Mouse (Mus musculus) heart, adult 18-20 months (tissue): Measurements from ENCODE around the gene Tctex1d2. TPM values are rescaled to one million over a fixed set of nuclear protein-coding genes. Genes with fewer than 3 reads are reported as not detected.
A peak's percentile ranks its signal among the peaks of the same experiment; 100 is the strongest.
"Not testable (repeated sequence)": the region's sequence is repeated elsewhere in the genome, so short reads cannot be mapped to it uniquely, and the experiment has no call there.

Experiments used
- DNase-seq, 2 experiments: peaks; one replicate each; pipeline ENCODE4 v3.0.0; 2021 to 2022; ENCODE audit warnings: mixed read lengths in 1 of 2
- total RNA-seq, 2 experiments: library from RNA; stranded (reverse); gene quantifications; 2 replicates each; pipeline ENCODE4 v1.2.3; 2021

Gene Tctex1d2
- total RNA-seq, 2 experiments from 2014 or later: 5.1 to 6.8 TPM

DNA sequence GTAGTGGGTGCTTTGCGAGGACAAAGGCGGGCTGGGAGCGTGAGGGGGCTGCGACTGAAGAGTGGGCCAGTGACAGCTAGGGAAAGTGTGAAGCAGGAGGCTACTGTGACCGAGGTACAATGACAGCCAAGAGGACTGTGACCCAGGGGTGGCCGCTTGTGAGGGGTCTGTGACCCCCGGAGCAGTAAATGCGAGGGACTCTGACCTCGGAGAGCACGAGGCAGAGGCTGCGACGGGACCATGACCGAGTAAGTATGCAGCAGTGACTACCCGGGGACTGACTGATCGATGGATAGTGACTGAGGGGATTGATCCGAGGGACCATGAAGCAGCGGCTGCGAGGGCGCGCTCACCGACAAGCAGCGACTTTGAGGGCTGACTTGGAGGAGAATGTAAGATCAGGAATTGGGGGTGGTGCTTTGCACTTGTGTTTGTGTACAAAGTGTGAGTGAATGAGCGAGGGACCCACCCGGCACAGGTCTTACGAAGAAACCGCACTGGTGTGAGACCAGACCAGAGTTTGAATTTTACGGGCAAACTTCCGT is 11.6 kb downstream of the Tctex1d2 start:
- no peak for DNase-seq

DNA sequence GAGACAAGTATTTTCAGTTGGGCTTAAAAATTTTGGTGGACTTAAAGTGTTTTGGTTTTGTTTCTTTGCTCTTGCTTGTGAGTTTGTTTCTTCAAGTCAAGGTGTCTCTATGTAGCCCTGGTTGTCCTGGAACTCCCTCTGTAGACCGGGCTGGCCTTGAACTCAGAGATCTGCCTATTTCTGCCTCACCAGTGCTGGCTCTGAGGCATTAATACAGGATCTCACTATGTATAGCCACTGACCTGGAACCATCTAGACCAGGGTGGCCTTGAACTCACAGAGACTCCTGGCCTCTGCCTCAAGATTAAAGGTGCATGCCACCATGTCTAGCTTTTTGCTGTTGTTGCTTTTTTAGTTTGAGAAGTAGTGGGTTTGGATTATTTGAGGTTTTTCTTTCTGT is 12.4 kb downstream of the Tctex1d2 start:
- no peak for DNase-seq

DNA sequence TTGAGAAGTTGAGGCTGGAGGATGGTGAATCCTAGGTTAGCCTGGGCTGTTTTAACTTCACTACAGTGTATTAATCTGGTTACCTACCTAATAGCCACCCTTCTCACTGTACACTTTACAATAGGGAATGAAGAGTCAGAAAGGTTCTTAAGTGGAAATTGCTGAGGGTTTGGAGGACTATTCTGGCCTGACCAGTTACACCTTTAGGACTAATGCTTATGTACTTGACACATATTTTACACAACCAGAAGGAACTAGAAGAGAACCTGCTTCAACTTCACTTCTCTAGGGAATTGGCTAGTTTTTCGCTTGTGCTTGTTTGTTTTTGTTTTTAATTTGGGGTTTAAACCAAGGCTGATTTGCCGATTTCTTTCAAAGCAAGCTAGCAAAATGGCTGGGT is 13.6 kb downstream of the Tctex1d2 start:
- DNase-seq: no peak

DNA sequence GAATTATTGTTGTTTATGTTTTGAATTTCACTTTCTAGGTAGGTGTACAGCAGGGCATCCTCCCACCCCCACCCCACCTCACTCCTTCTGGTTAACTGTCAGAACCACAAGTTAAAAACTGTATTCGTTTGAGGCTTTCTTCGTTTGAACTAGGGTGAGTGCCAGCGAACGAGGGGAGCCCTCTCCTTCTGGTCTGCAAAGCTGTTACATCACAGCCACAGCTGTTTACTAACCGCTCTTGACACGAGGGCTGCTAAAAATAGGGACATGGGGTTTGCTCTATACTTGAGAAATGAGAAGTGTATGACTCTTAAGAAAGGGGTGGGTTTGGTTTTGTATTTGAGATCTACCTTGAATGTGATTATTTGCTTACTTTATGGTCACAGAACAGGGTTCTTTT is 14.6 kb downstream of the Tctex1d2 start:
- peak; percentile 65 to 81 for DNase-seq

DNA sequence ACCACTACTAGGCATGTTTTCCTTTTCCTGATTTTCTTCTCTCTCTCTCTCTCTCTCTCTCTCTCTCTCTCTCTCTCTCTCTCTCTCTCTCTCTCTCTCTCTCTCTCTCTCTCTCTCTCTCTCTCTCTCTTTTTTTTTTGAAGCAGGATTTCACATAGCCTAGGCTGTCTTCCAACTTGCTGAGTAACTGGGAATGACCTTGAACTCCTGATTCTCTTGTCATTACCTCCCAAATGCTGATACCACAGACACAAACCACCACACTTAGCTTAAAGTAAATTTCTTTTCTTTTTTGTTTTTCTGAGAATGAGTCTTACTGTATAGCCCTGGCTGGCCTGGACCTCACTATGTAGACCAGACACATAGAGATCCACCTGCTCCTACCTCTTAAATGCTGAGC is 15.2 kb downstream of the Tctex1d2 start:
- no peak for DNase-seq

DNA sequence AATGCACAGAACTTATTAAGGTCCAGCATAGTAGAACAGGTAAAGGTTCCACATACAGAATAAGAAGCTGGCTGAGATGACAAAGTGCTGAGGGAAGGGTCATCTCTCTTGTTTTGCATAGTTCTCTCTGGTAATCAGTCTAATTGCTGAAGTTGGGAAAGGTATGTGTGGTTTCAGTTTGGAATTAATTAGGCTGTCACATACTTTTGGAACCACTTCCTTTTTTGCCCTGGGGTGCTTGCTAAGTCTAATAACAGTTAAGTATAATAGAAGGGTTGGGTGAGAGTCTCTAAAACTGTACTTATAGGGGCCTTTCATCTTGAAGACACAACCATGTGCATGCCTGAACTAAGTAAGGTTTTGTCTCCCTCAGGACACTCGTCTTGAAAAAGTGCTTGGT is 17.2 kb downstream of the Tctex1d2 start:
- DNase-seq: no peak

DNA sequence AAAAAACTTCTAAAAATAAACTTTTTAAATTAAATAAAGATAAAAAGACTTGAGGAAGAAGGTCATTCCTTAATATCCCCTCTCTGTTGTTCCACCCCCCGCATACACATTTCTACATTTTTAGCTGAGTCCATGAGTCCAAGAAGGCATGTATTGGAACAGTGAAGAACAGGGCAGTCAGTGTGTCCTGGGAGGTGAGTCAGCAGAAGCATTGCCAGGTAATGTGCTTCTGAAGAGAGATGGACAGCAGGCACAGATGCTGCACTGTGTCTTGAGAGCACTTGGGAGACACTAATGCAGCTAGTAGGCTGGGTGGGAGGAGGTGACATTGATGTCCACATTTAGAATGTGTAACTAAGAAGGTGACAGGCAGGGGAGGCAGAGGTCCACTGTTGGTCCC is 17.8 kb downstream of the Tctex1d2 start:
- no peak for DNase-seq

DNA sequence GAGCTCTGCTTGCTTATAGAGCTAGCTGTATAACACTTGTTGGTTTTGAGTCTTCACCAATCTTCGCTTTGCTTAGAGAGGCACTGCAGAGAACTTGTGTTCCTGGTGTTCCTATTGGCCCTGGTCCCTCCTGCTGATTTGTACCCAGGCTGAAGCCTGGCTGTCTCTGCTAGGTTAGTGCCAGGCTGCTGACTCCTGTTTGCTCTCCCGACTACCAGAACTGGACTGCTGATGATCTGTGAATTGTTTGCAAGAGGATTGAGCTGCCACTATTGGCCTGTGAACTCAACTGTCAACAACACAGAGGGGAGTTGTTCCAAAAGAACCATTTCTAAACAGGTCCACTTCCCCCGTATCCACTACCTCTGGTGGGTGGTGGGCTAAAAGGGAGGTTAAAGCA is 21.9 kb downstream of the Tctex1d2 start:
- DNase-seq: no peak

DNA sequence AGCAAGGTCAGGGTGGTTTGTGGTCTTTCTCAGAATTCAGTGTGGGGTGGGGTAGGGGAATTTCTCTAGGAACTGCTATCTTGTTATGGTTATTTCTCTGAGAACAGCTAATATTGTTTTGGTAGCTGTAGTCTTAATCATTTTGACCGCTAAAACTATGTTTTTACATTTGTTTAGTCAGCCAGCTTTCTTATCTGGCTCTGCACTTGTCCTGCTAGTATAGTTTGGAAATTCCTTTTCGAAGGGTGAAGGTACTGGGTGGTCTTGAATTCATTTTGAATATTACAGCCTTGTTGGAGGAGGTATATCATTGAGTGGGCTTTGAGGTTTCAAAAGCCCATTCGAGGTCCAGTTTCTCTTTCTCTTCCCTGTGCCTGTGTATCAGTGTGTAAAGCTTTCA is 25.1 kb downstream of the Tctex1d2 start:
- DNase-seq: not testable (repeated sequence)

DNA sequence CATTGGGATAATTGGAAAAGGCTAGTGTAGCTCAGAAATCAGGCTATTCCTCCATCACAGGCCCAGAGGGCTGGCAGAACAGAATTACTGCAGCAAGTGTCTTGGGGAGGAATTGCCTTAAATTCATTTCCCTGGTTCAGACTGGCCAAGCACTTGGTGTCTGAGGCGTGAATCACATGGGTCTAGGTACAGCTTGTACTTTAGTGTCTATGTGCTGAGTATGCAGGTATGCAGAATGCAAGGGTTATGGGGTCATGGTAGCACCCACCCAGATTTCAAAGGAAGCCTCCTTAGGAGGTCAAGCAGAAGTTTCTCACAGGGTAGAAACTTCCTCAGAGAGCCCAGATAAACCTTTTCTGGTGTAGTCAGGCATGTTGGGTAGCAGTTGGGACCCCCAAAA is 26.1 kb downstream of the Tctex1d2 start:
- DNase-seq: no peak

DNA sequence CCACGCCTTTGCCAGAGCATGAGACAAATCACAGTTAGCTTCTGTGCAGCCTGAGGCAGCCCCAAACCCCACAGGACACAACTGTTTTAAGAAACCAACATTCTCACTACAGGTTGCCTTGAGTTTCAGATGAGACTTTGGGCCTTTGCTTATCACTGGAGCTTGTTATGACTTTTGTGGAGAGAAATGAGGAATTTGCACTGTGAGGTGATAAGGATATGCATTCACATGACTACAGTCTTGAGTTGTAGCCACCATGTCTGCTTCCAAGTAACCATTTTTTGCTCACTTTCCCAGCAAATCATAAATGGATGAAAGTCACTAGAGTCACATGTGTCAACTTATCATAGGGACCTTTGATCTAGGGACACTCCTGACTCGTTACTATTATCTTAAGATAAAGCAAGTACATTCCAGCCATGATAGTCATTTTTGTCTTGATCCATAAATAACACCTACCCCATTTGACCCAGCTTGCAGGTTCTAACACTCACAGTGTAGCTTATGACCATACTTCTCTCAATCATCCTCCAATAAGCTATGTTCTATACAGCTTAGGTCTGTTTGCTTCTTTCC is 27.1 kb downstream of the Tctex1d2 start:
- DNase-seq: no peak

DNA sequence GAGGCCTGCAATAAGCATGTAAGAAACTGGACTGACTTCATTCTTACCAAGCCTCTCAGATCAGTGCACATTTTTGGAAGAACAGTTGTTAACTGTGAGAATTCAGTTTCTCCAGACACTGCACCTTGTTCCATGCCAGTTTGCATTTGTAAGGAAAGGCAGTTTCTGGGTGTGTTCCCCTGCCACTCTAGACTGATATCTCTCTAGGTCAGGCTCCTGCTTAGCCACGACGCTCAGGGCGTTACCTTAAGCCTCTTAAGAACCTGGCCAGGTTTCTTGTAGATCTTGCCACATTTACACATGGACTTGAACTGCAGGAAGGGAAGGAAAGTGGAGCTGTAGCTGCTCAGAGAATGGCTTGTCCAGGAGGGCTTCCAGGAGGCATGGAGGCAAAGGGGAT is 30.2 kb downstream of the Tctex1d2 start:
- no peak for DNase-seq

DNA sequence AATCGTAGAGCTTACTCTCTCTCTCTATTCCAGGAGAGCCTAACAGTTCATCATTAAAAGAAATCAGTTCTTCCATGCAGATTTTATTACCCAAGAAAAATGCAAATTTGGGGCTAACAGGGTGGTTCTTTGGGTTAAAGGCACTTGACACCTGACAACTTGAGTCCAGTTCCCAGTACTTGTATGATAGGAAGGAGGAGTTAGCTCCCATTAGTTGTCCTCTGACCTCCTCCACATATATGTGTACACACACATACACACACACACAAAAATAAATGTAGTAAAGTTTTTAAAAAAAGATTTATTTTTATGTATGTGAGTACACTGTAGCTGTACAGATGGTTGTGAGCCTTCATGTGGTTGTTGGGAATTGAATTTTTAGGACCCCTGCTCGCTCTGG is 30.6 kb downstream of the Tctex1d2 start:
- no peak for DNase-seq

DNA sequence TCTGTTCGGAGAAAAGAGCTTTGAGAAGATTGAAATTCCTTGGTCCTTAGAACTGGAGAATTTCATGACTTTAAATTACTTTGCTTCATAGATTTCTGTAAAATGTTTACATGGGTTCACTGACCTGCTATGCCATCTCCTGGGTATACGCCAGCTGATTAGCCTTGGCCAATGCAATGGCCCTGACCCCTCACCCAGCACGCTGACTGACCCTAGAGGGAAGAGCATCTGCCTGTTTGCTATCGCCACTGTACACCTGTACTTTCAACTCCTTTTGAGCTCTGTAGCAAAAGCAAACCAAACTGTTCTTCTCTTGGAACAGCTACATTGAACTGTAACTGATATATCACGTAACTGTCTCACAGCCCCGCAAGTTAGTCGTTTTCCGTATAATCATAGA is 33.6 kb downstream of the Tctex1d2 start:
- DNase-seq: no peak

DNA sequence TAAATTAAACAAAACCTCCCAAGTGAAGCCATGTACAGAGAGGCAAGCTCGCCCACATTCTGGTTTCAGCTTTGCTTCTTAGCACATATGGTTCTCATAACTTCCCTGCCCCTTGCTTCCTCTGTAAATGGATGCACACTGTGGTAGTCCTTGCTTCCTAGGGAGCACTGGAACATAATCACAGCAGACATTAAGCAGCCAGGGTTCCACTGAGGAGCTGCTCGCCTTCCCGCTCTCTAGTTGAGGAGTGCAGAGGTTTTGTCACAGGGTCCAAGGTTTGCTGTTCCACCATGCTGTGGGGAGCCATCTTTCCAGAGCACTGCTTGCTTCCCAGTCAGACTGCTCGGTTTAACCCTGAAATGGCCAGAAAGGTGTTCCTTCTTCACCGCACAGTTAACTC is 35.1 kb downstream of the Tctex1d2 start:
- DNase-seq: no peak

DNA sequence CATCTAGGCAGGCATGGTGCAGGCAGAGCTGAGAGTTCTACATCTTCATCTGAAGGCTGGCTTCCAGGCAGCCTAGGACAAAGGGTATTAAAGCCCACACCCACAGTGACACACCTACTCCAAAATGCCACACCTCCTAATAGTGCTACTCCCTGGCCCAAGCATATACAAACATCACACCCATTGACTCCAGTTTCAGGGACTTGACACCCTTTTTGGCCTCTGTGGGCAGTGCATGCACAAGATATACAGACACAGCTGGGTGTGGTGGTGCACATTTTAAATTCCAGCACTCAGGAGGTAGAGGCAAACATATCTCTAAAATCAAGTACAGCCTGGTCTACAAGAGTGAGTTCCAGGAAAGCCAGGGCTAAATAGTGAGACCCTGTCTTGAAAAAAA is 36.6 kb downstream of the Tctex1d2 start:
- no peak for DNase-seq

DNA sequence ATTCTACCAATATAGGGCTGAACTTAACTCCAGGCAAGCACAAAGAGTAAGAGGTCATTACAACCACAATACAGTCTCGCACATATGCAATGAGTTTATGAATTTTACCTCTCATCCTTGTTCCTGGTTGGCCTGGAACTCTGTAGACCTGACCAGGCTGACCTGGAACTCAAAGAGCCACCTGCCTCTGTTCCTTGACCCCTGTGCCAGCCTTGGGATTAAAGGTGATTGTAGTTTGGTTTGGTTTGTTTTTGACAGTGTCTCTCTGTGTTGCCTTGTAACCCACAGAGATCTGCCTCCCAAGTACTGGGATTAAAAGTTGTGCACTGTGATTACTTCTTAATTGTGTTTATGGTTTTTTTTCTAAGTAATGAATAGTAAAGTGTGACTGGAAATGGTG is 37.3 kb downstream of the Tctex1d2 start:
- DNase-seq: no peak

DNA sequence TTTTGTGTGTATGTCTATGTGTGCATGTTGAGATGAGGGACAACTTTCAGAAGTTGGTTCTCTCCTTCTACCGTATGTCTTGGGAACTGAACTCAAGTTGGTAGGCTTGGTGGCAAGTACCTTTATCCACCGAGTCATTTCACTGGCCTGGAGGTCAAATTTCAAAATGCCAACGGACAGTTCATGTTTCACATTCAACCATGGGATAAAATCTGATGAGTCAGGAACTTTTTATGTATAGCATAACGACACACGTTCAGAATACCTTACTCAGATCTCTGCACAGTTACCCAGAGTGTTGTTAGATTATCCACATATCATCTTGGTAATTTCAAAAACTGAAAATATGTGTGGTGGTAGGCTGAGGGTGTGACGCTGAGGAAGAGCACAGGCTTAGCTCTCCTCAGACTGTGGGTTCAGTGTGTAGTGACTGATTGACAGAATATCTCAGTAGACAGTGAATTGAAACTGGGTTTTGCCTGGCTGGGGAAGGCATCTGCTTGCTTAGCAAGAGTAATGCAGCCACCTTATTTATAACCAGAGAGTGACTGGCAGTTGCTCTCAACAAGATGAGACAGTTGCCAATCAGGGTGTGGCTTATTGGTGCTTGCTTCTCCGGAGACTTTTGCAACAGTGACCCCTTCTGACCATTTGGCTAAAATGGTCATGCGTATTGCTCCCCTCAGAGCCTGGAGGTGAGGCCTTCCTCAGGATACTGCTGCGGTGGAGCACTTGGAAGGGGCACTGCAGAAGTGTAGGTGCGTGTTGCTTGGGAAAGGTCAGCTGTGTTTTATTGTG is 38.3 kb downstream of the Tctex1d2 start:
- peak; percentile 81 to 86 for DNase-seq

DNA sequence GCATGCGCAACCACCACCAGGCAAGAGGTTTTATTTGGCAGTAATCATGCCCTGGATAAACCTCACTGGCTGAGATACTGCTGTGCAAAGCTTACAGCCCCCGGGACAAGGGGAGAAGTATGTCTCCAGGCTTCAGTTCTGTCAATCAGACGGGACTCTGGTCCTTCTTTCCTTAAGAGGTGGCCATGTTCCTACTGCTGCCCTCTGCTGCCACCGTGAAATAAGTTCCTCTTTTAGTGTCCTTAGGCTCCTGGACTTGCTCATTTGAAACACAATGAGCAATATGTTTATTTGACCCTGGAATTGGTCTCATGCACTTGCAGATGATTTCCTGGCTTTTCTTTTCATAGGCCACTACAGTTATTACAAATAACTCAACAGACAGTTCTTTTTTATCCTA is 41.0 kb downstream of the Tctex1d2 start:
- no peak for DNase-seq

DNA sequence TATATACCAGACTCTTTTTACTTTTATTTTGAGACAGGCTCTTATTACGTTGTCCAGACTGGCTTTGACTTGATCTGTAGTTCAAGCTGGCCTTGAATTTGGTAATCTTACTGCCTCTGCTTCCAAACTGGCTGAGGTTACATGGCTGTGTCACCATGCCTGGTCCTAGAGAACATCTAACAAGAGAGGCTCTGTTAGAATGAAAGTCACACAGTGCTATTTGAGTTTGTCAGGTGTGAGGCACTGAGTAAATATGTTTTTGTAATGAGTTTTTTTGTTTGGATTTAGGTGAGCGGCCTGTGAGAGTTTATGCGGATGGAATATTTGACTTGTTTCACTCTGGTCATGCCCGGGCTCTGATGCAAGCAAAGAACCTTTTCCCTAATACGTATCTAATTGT is 42.2 kb downstream of the Tctex1d2 start:
- DNase-seq: no peak

DNA sequence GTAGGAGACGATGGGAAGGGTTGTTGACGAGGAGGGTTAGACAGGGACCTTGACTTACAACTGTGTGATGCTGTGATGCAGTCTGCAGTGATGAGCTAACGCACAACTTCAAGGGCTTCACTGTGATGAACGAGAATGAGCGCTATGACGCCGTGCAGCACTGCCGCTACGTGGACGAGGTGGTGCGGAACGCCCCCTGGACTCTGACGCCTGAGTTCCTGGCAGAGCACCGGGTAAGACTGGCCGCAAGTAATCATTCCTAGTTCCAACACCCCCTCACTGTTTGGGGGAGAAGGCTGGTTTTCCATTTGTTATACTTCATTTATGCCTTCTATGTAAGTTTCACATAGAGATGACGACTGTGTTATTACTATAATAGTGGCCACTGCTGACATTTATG is 43.4 kb downstream of the Tctex1d2 start:
- no peak for DNase-seq

DNA sequence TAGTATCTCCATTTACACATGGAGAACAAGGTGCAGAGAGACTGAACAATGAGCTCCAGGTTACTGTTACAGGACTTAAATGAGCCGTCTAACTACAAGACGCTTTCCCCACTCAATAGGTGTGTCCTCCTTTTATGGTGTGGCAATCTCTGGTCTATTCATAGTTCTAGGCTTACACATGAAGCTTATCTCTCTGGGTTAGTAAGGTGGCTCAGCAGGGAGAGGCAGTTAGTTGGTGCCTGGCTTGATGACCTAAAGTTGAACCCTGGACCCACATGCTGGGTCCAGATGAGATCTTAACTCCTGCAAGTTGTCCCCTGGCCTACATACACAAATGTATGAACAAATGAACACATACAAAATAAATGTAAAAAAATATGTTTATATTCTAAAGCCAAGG is 43.9 kb downstream of the Tctex1d2 start:
- no peak for DNase-seq

DNA sequence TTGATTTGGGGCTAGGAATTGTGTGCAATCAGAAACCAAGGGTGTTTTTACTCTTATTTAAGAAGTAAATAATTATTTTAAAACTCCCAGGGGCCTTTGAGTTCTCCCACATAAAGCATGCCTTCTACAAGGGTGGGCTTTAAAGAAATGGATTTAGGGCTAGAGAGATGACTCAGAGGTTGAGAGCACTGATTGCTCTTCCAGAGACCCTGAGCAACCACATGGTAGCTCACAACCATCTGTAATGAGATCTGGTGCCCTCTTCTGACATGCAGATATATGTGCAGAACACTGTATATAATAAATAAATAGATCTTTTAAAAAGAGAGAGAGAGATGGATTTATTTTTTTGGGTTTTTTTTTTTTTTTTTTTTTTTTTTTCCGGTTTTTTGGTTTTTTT is 45.4 kb downstream of the Tctex1d2 start:
- DNase-seq: no peak

DNA sequence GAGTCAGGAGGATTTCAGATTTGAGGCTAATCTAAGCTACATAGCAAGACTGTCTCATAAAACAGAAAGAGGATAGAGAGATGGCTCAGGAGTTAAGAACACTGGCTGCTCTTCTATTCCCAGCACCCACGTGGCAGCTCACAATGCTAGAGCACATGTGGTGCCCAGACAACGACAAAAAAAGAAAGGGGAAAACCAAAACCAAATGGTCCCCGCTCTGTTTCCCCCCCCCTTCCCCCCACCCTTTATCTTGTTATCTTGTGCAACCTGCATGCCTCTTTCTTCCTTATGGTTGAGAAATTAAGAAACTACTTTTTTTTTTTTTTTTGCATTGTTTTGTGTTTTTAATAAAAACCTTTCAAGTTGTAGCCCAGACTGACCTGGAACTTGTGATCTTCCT is 49.0 kb downstream of the Tctex1d2 start:
- DNase-seq: no peak
